Mouse (Mus musculus): Measurements from ENCODE around the gene Kel. TPM values are rescaled to one million over a fixed set of nuclear protein-coding genes. Genes with fewer than 3 reads are reported as not detected.

Gene Kel
- total RNA-seq, 2 experiments from 2014 or later, result 6.2 to 14.8 TPM

DNA sequence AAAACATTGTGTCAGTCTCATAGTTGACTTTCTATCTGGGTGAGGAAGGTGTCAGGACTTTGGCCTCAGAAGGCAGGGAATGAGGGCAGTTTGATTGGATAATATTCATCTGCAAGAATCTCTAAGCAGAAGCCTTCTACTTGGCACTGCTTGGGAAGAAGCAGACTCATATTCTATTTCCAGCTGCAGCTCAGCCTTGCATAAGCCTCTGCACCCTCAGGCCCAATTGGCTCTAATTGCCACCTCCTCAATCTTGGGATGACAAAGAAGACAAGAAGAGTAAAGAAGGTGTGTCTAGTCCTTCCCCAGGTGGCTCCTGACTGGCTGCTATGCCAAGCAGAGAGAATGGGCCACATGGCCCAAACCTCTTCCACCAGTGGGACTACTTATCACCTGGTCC is 57.5 kb downstream of the Kel start:
- no peak for DNase-seq (ENCODE audit: low spot score in 2 of 2)

DNA sequence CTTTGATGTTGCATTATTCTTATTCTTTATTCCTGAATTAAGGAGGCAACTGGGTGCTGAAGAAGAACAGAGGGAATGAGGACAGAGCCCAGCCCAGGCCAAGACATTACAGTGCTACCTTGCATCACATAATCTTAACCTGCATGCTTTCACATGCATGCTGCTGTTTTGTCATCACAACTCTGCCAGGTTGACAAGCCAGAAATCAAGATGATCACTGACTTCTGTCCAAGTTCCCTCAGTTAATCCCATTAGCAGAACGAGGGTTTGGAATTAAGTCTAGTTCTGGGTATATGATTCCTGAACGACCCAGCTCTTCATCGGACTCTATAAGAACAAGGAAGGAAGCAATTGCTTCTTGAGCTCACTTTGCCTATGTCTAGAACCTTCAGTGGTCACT is 57.9 kb downstream of the Kel start:
- DNase-seq (ENCODE audit: low spot score in 2 of 2), result no peak

DNA sequence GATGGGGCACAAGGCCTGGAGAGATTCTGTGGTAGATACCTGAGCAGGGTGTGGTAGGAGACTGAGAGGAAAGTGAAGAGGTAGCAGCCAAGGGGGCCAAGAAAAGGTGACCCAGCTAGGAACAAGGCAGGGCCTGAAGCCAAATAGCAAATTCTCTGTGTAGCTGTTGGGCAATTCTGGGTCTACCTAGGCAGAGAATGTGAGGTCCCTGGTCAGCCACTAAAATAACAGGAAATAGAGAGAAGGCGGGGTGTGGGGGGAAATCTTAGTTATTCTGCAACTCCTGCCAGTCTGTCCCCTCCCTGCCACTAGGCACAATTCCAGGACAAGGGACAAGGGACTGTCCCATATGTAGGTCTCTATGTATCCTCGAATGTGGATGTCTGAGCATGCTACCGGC is 60.9 kb downstream of the Kel start:
- DNase-seq (ENCODE audit: low spot score in 2 of 2), result no peak

DNA sequence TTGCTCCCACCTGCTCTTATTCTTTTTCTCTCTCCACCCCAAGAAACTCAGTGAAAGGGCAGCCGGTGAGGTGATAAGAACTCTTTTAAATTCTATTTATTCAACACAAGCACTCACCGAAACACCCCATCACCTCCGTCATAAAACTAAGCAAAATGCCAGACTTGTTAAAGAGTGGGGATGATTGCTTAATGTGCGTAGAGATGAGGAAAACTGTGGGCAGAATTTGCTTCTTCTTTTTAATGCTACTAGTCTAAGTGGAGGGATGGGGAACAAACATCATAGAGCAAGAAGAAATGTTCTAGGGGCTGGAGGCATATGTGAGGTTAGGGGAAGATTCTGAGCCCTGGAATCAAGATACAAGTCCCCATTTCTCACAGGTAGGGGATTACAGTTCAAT is 61.4 kb downstream of the Kel start:
- DNase-seq (ENCODE audit: low spot score in 2 of 2), result no peak

DNA sequence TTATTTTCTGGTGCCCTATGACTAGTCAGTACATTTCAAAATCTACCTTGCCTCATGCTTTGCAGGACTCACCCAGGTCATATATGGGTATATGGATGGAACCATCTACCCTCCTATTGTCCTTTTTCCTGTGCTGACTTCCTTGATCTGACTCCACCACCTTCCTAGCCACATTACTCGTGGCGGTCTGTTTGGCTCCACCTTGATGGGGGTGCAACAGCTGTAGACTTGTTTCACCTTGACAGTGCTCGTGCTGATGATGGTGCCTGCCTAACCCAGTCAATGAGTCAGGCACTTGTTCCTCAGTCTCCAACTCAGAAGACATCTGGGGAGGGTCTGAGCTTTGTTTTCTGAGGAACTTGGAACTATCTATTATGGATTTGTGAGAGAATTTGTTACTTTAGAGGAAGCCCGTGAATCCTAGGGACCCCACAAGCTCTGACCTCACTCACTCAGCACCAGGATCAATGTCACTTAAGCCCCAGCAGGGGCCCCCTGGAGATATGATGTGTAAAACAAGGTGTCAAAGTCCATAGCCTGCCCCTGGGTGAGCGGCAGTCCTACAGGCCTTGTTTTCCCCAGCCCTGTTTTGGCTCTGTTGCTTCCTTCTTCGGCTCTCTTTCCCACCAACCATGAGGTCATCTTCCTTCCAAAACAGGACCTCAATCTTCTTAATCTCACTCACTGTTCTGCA is 62.8 kb downstream of the Kel start:
- no peak for DNase-seq (ENCODE audit: low spot score in 2 of 2)

DNA sequence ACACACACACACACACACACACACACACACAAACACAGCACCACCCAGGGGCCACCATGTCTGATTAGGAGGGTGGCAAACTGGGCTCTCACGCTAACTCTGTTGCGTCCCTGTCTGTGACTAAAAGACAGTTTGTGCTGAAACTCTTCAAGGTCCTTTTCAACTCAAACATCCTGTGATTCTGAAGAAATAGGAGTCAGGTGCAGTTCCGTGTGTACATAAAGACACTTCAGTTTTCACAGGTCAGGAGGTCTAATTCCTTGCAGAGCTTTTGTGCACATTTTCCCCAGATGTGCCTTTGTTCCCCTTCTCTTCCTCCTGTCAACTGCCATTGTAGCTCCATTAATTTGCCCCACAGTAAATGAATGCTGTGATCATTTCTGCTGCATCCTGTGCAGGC is 63.7 kb downstream of the Kel start:
- no peak for DNase-seq (ENCODE audit: low spot score in 2 of 2)

DNA sequence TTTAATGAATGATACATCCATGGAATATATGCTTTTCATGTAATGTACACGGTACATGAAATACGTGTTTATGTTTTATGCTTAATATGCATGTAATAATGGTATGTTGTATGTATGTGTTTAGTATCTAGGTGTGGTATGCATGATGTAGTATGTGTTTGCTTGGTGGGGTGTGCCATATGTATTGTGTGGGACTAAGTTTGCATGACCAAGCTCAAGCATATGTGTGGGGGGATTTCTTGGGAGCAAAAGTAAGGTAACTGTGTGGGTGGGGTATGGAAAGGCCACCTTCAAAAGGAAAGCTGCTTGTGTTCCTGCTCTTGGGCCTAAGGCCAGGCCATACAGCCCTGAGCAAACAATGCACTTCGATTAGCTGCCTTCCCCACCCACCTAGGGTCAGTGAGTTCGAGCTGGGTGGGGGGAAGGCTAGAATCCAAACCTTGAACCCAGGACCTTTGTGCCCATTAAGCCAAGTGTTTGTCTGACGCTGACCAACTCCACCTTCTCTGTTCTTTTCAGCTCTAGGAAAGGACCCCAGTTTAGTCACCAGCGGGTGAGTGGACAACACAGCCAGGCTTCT is 66.1 kb downstream of the Kel start:
- DNase-seq (ENCODE audit: low spot score in 2 of 2), result no peak

DNA sequence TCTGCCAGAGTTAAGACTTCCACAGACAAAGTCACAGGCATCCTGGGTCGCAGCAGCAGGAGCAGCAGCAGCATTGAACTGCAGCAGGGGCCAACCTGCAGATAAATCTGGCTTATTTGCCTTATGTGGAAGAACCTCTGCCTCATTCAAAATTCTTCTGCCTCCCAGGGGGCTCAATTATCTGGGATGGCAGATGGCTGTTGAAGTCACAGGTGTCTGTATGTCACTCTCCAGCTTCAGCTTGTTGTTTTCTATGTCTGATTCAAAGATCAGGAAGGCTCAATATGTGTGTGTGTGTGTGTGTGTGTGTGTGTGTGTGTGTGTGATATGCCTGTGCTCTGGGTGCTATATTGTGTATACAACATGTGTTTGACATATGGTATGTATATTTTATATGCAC is 66.7 kb downstream of the Kel start:
- DNase-seq (ENCODE audit: low spot score in 2 of 2), result no peak

Other genes with a start within 250 kb of the Kel start
- gene Prss1, start 245.4 kb downstream of the Kel start, total RNA-seq (2021), result 100 to 1,000 TPM in 1 of 2 experiments, not detected in 1; 571 TPM
- 100 to 1,000 TPM in 1 of 2 experiments, not detected in 1; 892 TPM for gene Prss2, start 182.6 kb downstream of the Kel start, total RNA-seq (2021)
- gene Ephb6, start 98.9 kb downstream of the Kel start, total RNA-seq (2021), result 10 to 100 TPM; 27.5 to 28.7 TPM
- 1 to 10 TPM in 1 of 2 experiments, not detected in 1; 1.4 TPM for gene Trpv6, start 67.9 kb downstream of the Kel start, total RNA-seq (2021)
- 1 to 10 TPM in 1 of 2 experiments, not detected in 1; 1.2 TPM for gene Trpv5, start 23.6 kb downstream of the Kel start, total RNA-seq (2021)
- not detected for gene Llcfc1, start 19.9 kb downstream of the Kel start, total RNA-seq (2021)
- not detected for gene Olfr459, start 70.8 kb upstream of the Kel start, total RNA-seq (2021)
- gene Pip, start 143.2 kb upstream of the Kel start, total RNA-seq (2021), result not detected
- not detected for gene Sval2, start 148.7 kb upstream of the Kel start, total RNA-seq (2021)
- not detected for gene Sval1, start 247.3 kb upstream of the Kel start, total RNA-seq (2021)